Mouse (Mus musculus) heart, embryonic 10.5 days (tissue): ENCODE results near the gene Gns. TPM values are rescaled to one million over a fixed set of nuclear protein-coding genes. Genes with fewer than 3 reads are reported as not detected.
A peak's percentile ranks its signal among the peaks of the same experiment; 100 is the strongest.

ENCODE experiments used
- DNase-seq: peaks from one replicate; pipeline ENCODE4 v3.0.0-alpha.2; 2017; ENCODE audit warnings: low spot score
- H3K27ac ChIP-seq: fragments of 300-500 bp; sonication (generic); 2 replicates; pipeline ENCODE4 v1.5.1; 2016; ENCODE audit warnings: mild to moderate bottlenecking
- H3K27me3 ChIP-seq: fragments of 300-500 bp; sonication (generic); 2 replicates; pipeline ENCODE4 v1.6.1; 2016; ENCODE audit warnings: mild to moderate bottlenecking; ENCODE audit not compliant: poor library complexity, insufficient read depth, severe bottlenecking
- H3K36me3 ChIP-seq: fragments of 300-500 bp; sonication (generic); 2 replicates; pipeline ENCODE4 v1.6.1; 2016; ENCODE audit warnings: mild to moderate bottlenecking, moderate library complexity
- H3K4me1 ChIP-seq: fragments of 300-500 bp; sonication (generic); 2 replicates; pipeline ENCODE4 v1.6.1; 2016; ENCODE audit warnings: mild to moderate bottlenecking
- H3K4me3 ChIP-seq: fragments of 300-500 bp; sonication (generic); 2 replicates; pipeline ENCODE4 v1.5.1; 2016; ENCODE audit warnings: mild to moderate bottlenecking, moderate library complexity
- H3K9me3 ChIP-seq: fragments of 300-500 bp; sonication (generic); 2 replicates; pipeline ENCODE4 v1.6.1; 2016; ENCODE audit warnings: mild to moderate bottlenecking, moderate library complexity
- WGBS: fragments of 180-500 bp; shearing (Covaris S2); methylation state at CpG from one replicate; pipeline ENCODE4 v1.1.7; 2016; 5-methylcytosine and 5-hydroxymethylcytosine counted together
- polyA plus RNA-seq: library from polyadenylated mRNA; unstranded; fragments of >200 nt; fragmentation: Nextera tagmentation; extraction: Ambion mirVana; gene quantifications from 2 replicates; pipeline ENCODE4 v1.2.1, GENCODE M21; 2016

Gene Gns
- polyA plus RNA-seq, 1 experiment from 2014 or later: 31.4 TPM

DNA sequence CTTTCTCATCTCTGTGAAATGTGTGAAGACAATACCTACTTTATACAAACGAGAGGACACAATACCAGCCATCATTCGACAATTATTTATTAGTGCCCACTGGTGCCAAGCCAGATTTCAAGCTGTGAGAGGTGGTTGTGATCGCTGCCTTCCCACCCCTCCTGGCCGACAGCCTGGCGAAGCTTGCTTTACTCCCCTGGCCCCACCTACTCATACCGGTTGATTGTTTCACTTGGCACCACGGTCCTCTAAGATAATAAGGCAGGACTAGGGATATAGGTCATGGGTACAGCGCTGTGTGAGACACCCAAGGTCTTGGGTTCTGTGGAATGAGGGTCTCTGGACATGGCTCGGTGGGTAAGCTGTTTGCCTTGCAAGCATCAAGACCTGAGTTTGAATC lies 56.1 kb downstream of the Gns start:
- peaks cover 84% of the 10 kb centered on the region for H3K4me1 ChIP-seq
- H3K9me3 ChIP-seq: no peaks in the 10 kb centered on the region
- H3K36me3 ChIP-seq: peaks cover 9% of the 10 kb centered on the region
- H3K4me3 ChIP-seq: no peak overlapping the region
- 75% methylated on average over 9 of the region's 9 CpGs for WGBS
- DNase-seq: no peak
- H3K27me3 ChIP-seq: no peaks in the 10 kb centered on the region
- H3K27ac ChIP-seq: 0 out of 2 replicates have a peak overlapping the region, but pooled peaks have one; percentile 17

DNA sequence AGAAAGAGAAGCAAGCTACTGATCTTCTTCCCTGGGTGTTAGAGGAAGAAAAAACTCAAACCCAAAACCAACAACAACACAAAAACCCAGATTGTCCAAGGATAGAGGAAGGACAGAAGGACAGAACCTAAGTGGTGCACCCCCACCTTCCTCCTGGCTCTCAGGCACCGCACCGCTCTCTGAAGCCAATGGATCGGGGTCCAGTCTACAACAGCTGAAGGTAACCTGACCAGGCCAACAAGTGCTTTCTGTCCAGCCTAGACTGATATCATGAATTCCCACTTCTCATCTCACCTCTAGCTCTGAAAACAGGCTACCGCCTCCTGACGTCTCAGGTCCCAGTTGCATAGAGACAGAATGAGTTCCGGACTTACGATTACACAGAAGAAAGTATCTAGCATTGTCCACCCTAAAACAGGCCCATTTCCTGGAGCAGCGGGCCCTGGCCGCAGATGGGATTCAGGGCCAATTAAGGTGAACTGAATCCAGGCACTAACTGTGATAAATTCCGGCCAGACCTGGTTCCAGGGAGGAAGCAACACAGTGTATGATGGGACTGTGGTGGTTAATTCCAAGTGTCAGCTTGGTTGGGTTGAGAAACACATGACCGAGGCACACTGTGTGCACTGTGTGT lies 56.9 kb downstream of the Gns start:
- H3K27ac ChIP-seq: peak overlapping the region; percentile 47
- no peaks in the 10 kb centered on the region for H3K27me3 ChIP-seq
- peaks cover 85% of the 10 kb centered on the region for H3K4me1 ChIP-seq

DNA sequence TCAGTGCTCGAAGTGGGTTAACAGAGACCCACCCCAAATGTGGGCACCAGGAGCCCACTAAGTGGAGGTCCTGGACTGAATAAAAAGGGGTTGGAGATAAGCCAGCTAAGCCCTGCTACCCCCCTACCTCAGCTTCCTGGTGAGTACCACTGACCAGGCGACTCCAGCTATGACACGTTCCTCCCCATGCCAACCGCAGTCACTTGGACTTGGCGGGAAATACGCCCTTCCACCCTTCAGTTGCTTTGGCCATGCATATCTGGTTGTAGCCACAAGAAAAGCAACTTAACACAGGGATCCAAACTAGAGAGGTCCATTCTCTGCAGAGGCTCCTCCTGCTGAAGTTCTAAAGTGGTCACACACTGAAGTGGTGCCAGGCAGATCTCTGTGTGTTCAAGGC lies 57.4 kb downstream of the Gns start:
- Histone ChIP-seq H3K4me1 (peaks cover 85% of the 10 kb centered on the region), H3K4me3 (no peak overlapping the region), H3K27ac (peak overlapping the region; percentile 47), H3K36me3 (no peaks in the 10 kb centered on the region), H3K9me3 (no peaks in the 10 kb centered on the region), H3K27me3 (no peaks in the 10 kb centered on the region)
- WGBS: 86% methylated on average over 6 of the region's 6 CpGs
- DNase-seq: no peak

More for the DNA sequence above, 56.9 kb downstream of the Gns start:
- Histone ChIP-seq H3K36me3 (peaks cover 3% of the 10 kb centered on the region; the same call in 1 of the 2 replicates), H3K9me3 (no peaks in the 10 kb centered on the region), H3K4me3 (no peak overlapping the region)
- DNase-seq: no peak
- 83% methylated on average over 11 of the region's 11 CpGs for WGBS

DNA sequence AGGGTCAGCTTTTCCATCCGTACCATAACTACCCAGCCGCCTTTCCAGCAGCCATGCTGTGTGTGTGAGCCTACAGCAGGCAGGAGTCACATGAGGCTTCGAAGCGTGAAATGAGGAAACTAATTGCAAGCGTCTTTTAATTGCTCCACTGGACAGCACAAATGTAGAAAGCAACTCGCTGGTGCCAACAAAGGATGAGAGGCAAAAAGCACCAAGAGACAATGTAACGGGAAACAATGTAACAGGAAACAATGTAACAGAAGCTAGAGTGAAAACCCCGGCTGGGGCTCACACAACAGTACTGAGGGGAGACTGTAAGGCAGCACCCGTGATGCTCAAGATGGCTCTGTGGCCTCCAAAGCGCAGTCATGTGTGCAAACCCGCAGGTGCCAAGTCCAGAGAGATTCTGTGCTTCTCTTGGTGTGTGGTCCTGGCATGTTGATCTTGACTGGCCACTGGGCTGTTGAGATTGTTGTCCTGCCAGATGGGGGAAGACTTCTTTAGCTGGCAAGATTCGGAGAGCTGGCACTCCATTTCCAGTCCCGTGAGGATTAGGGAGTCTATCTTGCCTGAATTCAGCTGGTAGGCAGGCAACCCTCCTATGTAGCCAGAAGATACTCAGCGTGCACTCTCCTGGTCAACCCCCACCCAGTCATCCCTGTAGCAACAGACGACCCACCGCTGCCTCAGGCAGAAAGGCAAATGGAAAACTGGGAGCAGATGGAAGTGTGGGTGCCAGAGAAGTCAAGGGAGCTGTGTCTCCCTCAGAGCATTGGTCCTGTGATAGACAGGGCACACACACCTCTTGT lies 58.9 kb downstream of the Gns start:
- 71% methylated on average over 16 of the region's 16 CpGs for WGBS
- H3K27me3 ChIP-seq: no peaks in the 10 kb centered on the region
- H3K4me1 ChIP-seq: peaks cover 89% of the 10 kb centered on the region
- H3K27ac ChIP-seq: peak overlapping the region; percentile 68
- no peak overlapping the region for H3K4me3 ChIP-seq
- H3K36me3 ChIP-seq: no peaks in the 10 kb centered on the region
- H3K9me3 ChIP-seq: no peaks in the 10 kb centered on the region
- DNase-seq: no peak

DNA sequence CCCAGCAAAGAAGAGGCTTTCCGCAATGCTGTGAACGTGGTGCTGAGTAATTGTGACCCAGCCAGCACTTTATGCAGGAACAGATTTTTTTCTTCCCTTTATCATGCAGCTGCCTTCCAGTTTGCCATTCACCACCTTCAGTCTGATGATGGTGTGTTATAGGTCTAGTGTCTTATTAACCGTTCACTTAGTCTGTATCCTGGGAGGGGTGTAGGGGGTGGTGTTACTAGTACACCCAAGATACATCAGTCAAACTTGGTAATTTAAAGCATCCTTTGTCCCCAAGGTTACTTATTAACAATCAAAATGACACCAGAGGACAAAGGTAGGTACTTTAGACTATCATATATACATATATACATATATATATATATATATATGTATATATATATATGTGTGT lies 59.6 kb downstream of the Gns start:
- H3K36me3 ChIP-seq: no peaks in the 10 kb centered on the region
- DNase-seq: no peak
- no peaks in the 10 kb centered on the region for H3K27me3 ChIP-seq
- H3K9me3 ChIP-seq: no peaks in the 10 kb centered on the region
- no peak overlapping the region for H3K4me3 ChIP-seq
- H3K4me1 ChIP-seq: peaks cover 89% of the 10 kb centered on the region
- WGBS: 82% methylated on average over 3 of the region's 3 CpGs
- H3K27ac ChIP-seq: 0 out of 2 replicates have a peak overlapping the region, but pooled peaks have one; percentile 68

DNA sequence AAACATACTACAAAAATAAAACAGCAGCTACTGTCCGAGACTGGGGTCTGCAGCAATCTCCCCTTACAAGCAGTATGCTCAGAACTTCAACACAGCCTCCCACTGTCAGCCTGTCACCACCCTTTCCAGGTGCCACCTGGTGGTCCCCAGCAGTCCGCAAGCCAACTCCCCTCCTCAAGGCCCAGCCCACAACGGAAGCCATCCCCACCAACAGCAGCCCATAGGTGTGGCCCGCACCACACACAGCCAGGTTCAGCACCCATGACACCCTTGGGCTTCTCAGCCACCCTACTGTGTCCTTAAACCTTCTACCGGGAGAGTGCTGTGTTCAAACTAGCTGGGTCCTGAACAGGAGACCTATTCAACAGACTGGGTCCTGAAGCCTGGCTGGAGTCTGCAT lies 60.2 kb downstream of the Gns start:
- Histone ChIP-seq H3K36me3 (no peaks in the 10 kb centered on the region), H3K27ac (peak overlapping the region; percentile 69), H3K27me3 (no peaks in the 10 kb centered on the region), H3K9me3 (no peaks in the 10 kb centered on the region), H3K4me1 (peaks cover 89% of the 10 kb centered on the region), H3K4me3 (no peak overlapping the region)
- WGBS: 71% methylated on average over 5 of the region's 5 CpGs
- no peak for DNase-seq

DNA sequence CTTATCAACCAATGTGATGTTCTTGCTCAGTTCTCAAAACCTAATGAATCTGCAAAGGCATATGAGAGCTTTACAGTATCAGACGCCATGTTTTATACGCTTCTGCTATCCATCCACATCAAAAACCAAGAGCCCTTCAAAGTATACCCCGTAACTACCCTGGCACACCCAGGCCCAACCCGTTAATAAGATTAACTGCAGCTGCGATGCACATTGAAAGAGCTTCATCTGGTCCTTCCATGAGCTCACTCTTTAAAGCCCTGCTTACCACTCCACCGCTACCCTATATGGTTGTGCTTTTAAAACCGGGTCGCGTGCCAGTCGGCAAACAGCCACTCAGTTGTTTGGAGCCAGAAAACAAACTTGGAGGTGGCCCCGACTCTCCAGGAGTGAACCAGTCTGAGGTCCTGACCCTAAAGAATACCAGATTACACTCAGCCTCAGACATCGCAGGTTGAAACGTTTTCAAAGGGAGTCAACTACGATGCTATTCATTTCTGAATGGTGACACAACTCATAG lies 60.7 kb downstream of the Gns start:
- Histone ChIP-seq H3K4me1 (peaks cover 89% of the 10 kb centered on the region), H3K27me3 (no peaks in the 10 kb centered on the region), H3K9me3 (no peaks in the 10 kb centered on the region), H3K36me3 (no peaks in the 10 kb centered on the region), H3K4me3 (no peak overlapping the region), H3K27ac (peak overlapping the region; percentile 69; the same call in 1 of the 2 replicates)
- 73% methylated on average over 14 of the region's 14 CpGs for WGBS
- no peak for DNase-seq

DNA sequence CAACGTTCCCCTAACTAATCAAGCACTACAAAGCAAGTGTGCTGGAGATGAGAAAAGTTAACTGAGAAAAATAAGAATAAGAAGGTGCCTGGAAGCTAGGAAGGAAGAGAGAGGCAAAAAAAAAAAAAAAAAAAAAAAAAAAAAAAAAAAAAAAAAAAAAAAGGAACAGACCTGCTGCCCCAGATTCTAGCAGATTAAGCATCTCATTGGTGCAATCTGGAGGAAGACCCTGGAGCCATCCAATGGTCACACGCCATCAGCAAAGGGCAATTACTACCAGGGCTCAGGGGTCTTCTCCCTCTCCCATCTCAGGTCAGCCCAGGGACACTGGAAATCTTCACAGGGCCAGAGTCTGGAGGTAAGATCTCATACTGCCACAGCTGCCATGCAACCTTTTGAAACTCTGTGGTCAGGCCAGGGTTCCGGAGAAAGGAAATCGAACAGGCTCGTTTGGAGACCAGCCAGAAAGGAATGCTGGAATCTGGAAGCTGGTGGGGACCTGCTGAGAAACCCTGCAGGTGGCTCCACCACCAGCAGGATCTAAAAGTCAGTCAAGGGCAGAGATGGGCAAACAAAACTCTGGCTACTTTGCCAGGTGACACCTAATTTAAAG lies 61.7 kb downstream of the Gns start:
- Histone ChIP-seq H3K36me3 (no peaks in the 10 kb centered on the region), H3K9me3 (no peaks in the 10 kb centered on the region), H3K4me1 (peaks cover 89% of the 10 kb centered on the region), H3K27me3 (no peaks in the 10 kb centered on the region), H3K27ac (peak overlapping the region; percentile 93), H3K4me3 (no peak overlapping the region)
- 38% methylated on average over 5 of the region's 5 CpGs for WGBS
- DNase-seq: no peak

DNA sequence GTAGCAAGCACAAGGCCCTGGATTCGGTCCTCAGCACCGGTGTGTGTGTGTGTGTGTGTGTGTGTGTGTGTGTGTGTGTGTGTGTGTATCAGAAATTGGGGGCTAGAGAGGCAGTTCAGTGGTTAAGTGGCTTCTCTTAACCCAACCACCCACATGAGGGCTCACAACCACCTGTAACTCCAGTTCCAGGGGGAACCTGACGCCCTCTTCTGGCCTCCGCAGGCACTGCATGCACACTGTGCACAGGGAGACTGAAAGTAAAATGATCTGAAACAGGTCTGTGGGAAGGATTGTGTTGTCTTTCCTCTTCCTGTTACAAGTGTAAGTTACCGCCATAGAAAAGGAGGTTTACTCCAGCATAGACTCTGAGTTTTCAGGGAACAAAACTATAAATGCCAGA lies 62.2 kb downstream of the Gns start:
- WGBS: 57% methylated on average over 5 of the region's 5 CpGs
- DNase-seq: no peak
- H3K27ac ChIP-seq: peak overlapping the region; percentile 93

DNA sequence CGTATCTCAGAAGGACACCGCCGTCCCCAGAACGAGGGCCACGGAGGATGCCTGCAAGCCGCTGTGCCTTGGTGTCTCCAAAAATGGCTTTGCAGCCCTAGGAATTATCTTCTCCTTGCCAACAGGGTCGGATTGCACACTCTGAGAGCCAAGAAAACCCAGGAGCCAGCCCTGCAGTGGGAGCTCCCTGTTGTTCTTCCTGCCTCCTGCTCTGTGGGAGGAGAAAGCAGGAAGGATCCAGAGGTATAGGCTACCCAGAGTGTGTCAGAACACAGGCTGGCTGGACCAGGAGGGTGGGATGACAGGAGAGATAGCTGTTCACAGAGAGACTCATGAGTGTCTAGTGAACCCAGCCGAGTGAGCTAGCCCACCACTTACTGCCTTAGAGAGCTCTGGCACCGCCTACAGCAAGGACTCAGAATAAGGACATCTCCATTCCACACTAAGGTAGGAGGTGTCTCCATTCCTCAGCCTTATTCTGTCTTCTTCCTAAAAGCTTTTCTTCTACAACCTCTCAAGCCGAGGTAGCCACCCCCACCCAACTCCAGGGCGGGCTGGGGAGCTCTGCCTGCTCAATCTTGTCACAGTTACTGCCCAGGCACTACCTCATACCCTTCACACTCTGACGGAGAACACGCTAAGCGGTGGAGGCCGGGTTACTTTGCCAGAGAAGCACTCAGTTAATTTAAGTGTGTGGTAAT lies 63.3 kb downstream of the Gns start:
- peak overlapping the region; percentile 93 for H3K27ac ChIP-seq
- H3K36me3 ChIP-seq: no peaks in the 10 kb centered on the region
- H3K4me3 ChIP-seq: no peak overlapping the region
- peaks cover 92% of the 10 kb centered on the region for H3K4me1 ChIP-seq
- WGBS: 57% methylated on average over 15 of the region's 15 CpGs
- H3K27me3 ChIP-seq: no peaks in the 10 kb centered on the region
- DNase-seq: no peak
- no peaks in the 10 kb centered on the region for H3K9me3 ChIP-seq

More for the DNA sequence above, 62.2 kb downstream of the Gns start:
- H3K27me3 ChIP-seq: no peaks in the 10 kb centered on the region
- H3K4me1 ChIP-seq: peaks cover 89% of the 10 kb centered on the region
- H3K4me3 ChIP-seq: no peak overlapping the region
- H3K9me3 ChIP-seq: no peaks in the 10 kb centered on the region
- H3K36me3 ChIP-seq: no peaks in the 10 kb centered on the region

DNA sequence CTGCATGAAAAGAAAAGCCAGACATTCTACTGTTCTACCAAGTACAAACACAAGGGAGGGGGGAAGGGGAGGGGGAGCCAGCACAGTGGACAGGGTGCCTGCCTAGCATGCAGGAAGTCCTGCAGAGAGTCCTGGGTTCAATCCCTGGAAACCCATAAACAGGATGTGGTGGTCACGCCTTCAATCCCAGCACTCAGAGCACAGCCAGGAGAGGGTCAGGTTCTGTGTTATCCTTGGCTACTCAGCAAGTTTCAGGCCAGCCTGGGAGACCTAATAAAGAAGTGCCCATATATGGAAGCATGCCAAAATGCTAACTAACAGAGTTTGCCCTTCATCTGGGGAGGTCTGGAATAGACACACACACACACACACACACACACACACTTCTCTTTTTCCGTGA lies 64.2 kb downstream of the Gns start:
- Histone ChIP-seq H3K27me3 (no peaks in the 10 kb centered on the region), H3K4me3 (no peak overlapping the region), H3K36me3 (no peaks in the 10 kb centered on the region), H3K4me1 (peaks cover 91% of the 10 kb centered on the region), H3K27ac (peak overlapping the region; percentile 93), H3K9me3 (no peaks in the 10 kb centered on the region)
- 18% methylated on average over 2 of the region's 2 CpGs for WGBS
- no peak for DNase-seq

DNA sequence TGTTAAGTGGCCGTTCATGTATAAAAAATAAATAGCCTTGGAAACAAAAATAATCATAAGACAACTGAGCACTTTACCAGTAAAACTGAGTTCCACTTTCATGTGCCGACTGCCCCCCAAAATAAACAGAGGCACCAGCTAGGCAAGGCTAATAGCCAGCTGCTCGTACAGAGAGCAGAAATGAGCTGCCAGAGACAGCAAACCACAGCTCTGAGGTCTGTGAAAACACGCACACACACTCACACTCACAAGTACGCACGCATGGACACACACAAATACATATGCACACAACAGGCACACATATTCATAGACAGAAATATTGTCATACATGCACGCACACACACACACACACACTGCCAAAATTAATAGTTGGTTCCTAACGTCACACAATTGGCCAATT lies 64.7 kb downstream of the Gns start:
- WGBS: 40% methylated on average over 8 of the region's 8 CpGs
- peak overlapping the region; percentile 93 for H3K27ac ChIP-seq
- H3K9me3 ChIP-seq: no peaks in the 10 kb centered on the region
- H3K36me3 ChIP-seq: no peaks in the 10 kb centered on the region
- no peak for DNase-seq
- H3K27me3 ChIP-seq: no peaks in the 10 kb centered on the region
- H3K4me1 ChIP-seq: peaks cover 94% of the 10 kb centered on the region
- peak overlapping the region; percentile 43 for H3K4me3 ChIP-seq
